Mouse (Mus musculus) stomach, postnatal 0 days (tissue): ENCODE measurements at regions not wholly inside any gene's neighbourhood (a gene's known extent, or its start where the extent isn't known, plus 50 kb on each side); places are given as distances from the start of the nearest gene placed in this dataset.

Source experiments
- CTCF ChIP-seq: IDR thresholded peaks from 2 replicates; pipeline ENCODE4 v1.5.1; 2016; ENCODE audit warnings: antibody characterized with exemption, low read depth, mild to moderate bottlenecking, moderate library complexity
- EP300 ChIP-seq: optimal IDR thresholded peaks from 2 replicates; pipeline ENCODE3; 2016; ENCODE audit warnings: antibody characterized with exemption

DNA sequence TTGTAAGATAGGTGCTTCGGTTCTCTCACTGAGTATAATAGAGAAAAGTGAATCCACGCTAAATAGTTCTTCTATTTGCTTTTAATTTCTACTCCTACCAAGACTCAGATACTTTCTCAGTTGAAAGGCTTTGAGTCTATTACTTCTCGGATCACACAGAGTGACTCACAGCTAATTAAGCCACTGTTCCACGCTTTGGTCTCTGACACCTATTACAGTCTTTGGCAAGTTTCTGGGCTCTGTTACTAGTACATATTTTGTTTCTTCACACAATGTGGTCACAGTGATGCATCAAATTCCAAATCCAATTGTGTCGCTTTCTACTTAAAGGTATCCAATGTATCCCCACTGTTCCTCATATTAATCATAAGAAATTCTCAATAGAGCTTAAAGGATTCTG is 276.5 kb downstream of the Fam84b start:
- no peak for TF ChIP-seq CTCF
- no peak for TF ChIP-seq EP300
